Mouse (Mus musculus): ENCODE data around the gene Nfkbia.

The Nfkbia gene

DNA sequence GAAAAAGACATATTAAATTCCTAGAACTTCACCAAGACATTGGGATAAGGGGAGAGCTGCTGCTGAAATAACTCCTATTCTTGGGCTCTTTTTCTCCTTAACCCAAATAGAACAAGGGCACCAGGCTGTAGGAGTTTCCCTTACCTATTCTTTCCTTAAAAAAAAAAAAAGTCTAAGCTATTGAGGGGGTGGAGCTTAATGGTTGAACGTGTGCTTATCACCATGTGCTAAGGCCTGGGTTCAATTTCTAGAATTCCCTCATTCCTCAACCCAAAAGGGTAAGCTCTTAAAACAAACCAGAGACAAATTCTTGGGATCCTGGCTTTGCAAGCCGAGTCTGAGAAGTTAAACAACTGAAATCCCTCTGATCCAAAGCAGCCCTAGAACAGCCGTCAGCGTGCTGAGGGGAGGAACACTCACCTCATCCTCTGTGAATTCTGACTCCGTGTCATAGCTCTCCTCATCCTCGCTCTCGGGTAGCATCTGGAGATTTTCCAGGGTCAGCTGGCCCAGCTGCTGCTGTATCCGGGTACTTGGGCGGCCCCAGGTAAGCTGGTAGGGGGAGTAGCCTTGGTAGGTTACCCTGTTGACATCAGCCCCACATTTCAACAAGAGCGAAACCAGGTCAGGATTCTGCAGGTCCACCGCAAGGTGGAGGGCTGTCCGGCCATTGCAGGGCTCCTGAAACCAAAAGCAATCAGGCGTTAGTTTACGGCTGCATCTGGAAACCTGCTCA lies 2.3 kb downstream of the Nfkbia start:
- DNase-seq = no peak

DNA sequence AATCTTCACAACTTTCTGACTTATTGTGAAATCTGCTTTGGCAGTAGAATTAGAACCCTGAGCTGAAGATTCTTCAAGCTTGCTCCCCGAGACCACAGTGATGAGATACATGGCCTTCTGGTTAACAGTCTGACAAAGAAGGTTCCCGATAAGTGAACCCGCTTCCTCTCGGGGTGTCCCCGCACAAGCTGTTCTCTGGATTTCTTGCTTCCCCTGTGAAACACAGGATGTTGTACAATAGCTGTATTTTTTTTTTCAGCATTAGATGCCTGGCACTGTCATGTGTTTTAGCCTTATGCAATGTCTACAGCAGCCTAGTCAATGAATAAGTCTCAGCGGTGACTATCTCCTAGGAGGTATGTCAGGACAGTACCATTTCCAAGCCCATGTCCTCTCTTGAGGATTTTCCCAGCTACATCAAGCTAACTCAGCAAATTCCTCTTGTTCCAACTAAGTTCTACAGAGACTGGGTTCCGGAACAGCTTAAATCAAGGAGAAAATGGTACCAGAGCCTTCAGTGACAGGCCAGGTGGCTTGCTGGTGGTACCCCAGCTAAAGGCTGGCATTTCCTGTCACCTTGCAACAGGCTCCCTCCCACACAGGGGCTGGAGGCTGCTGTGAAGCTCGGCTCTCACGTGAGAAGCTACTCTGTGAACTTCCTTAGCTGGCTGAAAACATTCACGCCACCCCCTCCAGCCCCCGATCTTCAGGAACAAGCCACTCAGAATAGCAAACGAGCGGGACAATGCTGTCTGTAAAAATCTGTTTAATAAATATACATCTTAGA lies 3.6 kb downstream of the Nfkbia start:
- peak in 1 of 2 experiments; percentile 47 for DNase-seq

DNA sequence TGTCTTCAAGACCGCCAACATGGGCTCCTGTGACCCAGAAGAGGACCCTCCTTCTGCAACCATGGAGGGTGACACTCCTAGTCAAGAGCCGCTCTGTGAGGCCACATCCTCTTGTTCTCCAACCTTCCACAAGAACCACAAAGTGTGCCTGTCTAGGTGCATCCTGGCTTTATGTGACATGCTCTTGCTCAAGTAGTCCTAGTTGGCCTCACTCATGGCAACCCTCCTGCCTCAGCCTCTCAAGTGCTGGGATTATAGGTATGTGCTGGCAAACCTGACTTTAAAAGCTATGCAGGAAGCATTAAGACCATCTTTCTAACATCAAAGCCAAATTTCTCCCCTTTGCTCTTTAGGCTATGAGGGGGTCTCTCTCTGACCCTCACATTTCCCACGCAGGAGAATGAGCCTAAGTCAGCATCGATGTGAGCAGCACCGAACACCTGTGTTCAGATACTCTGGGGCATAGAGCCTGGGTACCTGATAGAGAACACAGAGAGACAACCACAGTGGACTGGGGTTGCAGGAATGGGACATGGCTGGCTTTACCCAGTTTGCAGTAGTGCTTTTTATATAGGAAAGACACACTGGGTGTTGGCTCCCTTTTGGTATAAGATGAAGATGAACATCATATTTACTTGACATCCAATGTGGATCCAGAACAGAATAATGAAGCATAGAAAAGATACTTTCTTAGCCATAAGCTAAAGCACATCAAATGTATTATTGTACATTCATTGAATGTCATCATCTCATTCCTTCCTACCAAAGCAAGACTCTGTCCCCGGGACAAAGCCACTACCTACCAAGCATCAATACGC lies 4.4 kb downstream of the Nfkbia start:
- no peak for DNase-seq

GRCm38 (mm10) chr12:55486923-55487674 lies 5.3 kb downstream of the Nfkbia start:
- DNase-seq = peak; percentile 40 to 70

- DNase-seq = no peak
Measured at GRCm38 (mm10) chr12:55484800-55485199, 7.6 kb downstream of the Nfkbia start.

- DNase-seq = no peak
Measured at GRCm38 (mm10) chr12:55484079-55484774, 8.2 kb downstream of the Nfkbia start.

GRCm38 (mm10) chr12:55483591-55483990 lies 8.9 kb downstream of the Nfkbia start:
- DNase-seq = no peak

DNA sequence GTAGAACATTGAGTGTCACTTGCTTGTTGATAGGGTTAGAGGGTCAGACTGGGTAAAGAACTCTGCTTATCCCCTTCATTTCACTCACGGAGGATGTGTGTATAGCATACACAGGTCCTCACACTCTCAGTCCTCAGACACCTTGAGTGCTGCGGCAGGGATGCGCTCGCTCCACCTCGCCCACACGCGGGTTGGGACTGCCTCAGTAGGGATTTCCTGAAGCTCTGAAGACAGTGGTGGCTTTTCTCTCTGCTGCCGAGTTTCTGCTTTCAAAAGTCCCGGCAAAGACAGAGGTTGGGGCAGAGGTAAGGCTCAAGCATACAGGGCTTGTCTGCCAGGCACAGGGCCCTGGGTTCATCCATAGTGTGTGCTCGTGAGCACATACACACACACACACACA lies 9.7 kb downstream of the Nfkbia start:
- DNase-seq = no peak

DNA sequence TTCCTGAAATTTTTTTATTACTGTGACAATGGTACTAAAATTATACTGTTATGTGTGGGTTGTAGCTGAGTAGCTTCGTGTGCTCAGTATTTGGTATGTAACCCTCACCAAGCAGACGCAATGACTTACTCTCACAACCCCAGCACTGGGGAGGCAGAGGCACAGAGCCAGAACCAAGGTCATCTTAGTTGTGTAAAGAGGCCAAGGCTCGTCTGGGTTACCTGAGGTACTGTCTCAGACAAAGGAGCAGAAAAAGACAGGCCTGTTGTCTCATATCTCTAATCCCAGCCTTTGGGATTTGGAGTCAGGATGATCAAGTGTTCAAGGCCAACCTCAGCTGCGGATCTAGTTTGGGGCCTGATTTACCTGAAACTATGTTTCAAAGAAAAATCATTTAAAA lies 10.7 kb downstream of the Nfkbia start:
- DNase-seq = peak in 1 of 2 experiments; percentile 41

DNA sequence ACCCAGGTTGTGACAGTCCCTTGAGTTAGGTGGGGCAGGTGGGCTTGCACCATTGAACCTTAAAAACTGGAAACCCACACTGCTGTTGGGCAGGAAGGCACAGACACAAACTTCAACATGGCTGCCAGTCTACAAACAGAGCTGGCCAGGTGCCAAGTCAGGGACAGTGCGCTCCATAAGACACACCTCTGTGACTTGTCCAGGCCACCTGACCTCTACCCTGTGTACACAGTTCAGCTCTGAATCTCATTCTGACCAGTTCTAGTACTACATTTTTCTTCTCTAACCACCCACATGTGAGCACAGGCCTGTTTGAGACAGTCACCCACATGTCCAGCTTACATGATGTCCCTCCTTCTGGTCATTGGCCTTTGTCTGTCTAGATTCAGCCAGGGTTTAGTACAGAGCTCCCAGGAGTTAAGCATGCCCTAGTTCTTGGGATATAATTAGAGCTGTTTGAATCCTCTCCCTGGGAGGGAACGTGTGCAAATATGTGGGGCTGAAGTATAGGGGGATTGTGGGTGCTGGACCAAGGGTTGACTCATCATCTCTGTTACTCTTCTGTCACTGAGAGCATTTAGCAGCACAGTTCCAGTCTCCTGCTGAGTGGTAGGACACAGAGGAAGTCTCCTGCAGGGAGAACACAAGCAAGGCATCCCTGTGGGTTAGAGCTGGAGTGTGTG lies 11.8 kb downstream of the Nfkbia start:
- peak; percentile 46 to 73 for DNase-seq

DNA sequence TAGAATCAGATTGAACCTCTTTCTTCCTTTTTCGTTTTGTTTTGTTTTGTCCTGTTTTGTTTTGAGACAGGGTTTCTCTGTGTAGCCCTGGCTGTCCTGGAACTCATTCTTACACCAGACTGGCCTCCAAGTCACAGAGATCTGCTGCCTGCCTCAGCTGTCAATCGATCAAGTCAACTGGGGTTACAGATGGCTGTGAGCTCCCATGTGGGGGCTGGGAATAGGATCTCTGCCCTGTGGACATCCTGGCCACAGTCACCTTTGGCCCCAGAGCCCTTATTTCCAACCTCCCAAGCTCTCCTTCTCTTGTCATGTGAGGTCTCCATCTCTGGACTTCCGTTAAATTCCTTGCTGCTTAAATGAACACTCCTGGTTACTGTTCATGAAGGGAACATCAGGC lies 13.5 kb downstream of the Nfkbia start:
- DNase-seq = no peak

DNA sequence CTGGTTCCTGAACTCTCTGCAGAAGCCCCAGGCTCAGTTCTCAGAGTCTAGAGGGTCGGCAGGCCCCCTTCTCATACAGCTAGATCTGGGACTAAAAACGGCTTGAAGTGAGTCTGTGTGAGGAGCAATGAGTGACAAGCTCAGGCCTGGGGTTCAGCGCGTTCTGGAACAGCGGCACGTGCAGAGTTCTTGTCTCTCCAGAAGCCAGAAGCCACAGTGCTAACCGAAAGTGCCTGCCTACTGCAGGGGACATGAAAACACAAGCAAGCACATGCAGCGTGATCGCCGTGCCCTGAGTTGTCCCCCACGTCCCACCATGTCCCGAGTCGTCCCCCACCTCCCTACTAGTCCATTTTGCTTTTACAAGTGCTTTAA lies 18.3 kb downstream of the Nfkbia start:
- peak; percentile 25 to 48 for DNase-seq

DNA sequence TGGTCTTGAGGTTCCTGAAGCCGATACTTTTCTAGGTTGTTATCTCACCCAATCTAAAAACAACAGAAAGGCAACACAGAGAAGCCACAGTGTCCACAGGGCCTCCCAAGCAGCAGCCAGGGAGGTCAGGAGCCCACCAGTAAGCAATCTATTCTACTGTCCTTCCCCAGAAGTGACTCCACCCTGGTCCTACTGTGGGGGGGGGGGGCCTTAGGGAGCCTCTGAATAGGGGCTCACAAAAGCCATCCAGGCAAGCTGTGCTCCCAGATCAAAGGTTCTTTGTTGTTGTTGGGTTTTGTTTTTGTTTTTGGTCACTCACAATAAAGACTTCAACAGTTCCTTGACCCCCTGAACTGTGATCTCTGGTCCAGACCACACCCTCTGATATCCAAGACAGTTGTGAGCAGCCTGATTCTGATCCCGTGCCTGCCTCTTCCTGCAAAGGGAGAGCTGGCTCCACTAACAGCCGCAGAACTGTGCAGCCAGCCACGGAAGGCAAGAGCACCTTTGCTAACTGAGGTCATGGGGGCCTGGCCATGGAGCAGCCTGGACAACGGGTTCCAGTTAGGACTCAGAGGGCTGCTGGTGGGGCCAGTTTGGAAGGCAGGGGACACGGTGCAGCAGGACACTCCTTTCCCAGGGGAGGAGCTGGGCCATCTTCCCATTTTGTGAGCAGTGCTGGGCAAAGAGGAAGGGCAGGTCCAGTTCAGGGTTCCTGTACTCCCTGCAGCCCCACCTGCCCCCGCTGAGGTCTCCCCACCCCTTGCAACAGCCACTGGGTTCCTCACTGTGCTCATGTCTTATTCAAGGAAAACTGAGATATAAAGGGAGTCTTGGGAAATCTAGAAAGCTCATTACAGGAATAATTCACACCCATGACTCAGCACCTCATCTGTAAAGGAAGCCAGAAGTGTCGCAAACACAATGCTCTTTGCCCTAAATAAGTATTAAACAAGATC lies 18.9 kb downstream of the Nfkbia start:
- peak; percentile 88 to 93 for DNase-seq

GRCm38 (mm10) chr12:55471344-55471743 lies 21.1 kb downstream of the Nfkbia start:
- DNase-seq = no peak

- no peak for DNase-seq
Measured at GRCm38 (mm10) chr12:55470442-55470841, 22.0 kb downstream of the Nfkbia start.

DNA sequence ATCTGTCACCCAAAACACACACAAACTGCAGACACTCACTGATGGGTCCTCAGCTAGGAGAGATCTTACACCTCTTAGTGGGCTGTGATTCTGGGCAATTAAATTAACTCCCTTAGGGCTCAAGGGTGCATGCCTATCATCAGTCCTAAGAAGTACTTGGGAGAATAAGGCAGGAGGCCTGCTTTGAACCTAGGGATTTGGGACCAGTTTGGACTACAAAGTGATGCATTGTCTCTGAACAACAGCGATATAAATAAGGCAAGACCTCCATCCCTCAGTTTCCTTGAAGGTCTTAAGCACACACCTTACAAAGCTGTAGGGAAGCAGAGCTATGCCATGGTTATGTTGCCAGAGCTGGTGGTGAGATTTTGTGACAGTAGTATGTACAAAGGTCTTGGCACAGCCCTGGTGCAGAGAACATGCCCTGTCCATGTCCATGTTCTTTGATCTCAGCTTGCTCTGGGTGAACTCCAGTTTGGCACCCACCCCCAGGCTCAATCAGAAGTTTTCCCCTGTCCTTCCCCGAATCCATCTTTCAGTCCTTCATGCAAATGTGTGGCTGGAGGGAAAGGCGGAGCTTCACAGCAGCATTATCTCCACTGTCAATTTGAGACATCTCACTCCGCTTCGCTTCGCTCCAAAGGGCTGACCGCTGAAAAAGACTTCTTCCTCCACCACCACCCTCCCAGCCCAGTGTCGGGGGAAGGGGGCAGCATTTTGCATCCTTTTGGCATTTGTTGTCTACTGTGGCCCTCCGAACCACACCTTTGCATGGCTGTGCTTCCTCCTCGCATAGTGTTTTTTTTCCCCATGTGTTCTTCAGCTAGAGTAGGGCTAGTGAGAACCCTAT lies 24.9 kb downstream of the Nfkbia start:
- DNase-seq = no peak

- DNase-seq = no peak
Measured at GRCm38 (mm10) chr12:55466816-55467215, 25.6 kb downstream of the Nfkbia start.

GRCm38 (mm10) chr12:55466088-55466701 lies 26.3 kb downstream of the Nfkbia start:
- peak; percentile 27 to 41 for DNase-seq
